Mouse (Mus musculus) kidney, postnatal 14 days (tissue): Measurements from ENCODE around the gene Prkag2.

Experiments used
- DNase-seq: peaks from one replicate; pipeline ENCODE4 v3.0.0; 2022; ENCODE audit warnings: mixed read lengths

The Prkag2 gene

DNA sequence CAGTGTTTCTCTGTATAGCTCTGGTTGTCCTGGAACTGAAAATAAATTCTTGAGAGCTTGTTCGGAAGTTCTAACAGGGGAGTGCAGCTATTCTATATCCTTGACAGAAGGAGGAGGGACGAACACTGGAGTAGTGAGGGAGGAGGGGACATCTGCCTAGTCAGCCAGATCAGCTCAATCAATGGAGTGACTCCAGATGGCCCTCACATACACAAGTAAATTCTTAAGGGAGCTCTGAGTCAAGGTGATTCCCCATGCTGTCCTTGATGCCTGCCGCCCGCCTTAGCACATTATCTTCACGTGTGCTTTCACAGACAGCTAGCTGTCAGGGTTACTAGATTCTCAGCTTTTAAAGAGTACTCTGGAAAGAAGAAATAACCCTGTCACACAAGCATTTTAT, 279.8 kb downstream of the Prkag2 start:
- no peak for DNase-seq

DNA sequence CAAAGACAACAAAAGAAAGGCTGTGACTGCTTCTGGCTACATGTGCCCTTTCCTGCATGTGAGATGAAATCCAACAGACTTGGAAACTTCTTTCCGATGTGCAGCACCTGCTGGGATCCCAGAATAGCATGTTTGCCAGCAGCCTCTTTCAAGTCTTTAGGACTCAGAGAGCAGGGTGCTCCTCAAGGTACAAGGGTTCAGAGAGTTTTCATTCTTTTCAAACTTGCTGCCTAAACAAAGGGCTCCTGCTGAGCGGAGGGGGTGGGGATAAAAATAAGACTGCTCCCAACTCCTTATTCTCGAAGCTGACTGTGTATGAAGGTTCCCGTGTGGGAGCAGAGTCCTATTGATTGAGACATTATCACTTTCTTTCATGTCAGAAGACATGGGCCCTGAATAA, 283.3 kb downstream of the Prkag2 start:
- DNase-seq, result no peak

DNA sequence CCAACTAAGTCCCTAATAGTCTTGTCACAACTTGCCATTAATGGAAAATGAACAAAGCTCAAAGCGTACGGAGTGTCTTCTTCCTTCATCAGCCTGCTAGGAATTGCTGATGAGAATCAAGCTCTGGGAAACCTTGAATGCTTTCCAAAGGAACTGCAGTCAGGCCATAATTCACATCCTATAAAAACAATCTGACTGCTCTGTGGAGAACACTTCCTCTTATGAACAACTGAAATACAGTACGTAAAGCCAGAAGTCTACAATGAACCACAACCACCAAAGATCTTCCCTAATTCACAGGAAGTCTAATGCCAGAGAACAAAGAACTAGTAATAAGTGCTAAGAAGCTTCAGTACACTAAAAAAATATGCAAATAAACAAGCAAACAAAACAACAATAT, 286.5 kb downstream of the Prkag2 start:
- DNase-seq, result peak; percentile 55

DNA sequence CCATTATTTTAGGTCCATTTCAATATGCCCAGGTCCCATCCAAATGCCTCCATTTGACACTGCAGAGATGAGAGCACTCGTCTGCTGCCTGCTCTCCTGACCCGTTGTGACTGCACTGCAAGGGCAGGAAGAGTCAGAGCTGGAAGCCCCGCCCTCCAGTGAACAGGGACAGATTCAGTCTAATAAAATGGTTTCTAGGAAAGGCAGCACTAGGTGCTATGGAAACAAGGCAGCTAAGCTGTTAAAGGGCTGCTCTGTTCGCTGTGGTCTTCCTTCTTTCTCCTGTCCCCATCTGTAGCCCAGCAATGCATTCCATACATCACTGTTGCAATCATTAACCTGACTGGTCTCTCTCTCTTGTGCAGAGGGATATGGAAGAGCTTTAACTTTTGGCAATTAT, 287.4 kb downstream of the Prkag2 start:
- DNase-seq, result peak; percentile 35
